Mouse (Mus musculus) inflammation-experienced regulatory T-cells, adult 6 months (primary cell): ENCODE results near the gene Sap18b. TPM values are rescaled to one million over a fixed set of nuclear protein-coding genes. Genes with fewer than 3 reads are reported as not detected.
"Not testable (repeated sequence)": the region's sequence is repeated elsewhere in the genome, so short reads cannot be mapped to it uniquely, and the experiment has no call there.

ENCODE experiments used
- ATAC-seq: one replicate; pipeline ENCODE4 v1.8.0; 2017
- polyA plus RNA-seq, 3 experiments: library from polyadenylated mRNA; unstranded; fragments of 100-300 nt; shearing (Covaris generic); gene quantifications; one replicate each; pipeline ENCODE4 v1.2.1; 2017

Sap18b gene
- polyA plus RNA-seq, 3 experiments from 2014 or later = 257 to 291 (median 281) TPM

DNA sequence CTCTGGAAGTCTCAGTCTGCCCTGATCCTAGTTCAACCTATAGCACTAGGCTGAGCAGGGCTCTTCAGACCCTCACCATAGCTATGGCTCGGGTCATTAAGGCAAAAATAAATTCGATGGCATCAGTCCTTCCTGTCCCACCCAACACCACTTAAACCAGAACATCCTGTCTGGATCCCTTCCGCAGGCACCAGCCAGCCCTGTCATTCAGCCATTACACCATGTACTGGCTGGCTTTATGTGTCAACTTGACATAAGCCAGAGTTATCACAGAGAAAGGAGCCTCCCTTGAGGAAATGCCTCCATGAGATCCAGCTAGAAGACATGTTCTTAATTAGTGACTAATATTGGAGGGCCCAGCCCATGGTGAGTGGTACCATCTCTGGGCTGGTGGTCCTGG is 2.4 kb upstream of the Sap18b start:
- ATAC-seq = no peak

DNA sequence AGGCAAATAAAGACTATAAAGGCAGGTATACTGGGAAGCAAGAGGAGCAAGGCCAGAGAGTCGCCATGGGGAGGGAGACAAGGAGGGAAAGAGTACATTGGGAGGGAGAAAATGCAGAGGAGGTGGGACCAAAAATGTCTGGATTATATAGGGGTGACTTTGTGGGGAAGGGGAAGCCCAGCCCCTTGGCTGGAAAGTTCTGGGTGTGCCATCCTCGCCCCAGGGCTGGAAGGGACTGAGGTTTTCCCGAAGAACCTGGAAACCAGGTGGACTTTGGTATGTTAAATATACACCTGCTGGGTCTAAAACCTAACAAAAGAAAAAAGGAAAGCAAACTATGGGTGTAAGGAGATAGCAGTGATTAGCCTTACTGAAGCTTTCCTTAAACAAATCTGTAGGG is 5.0 kb downstream of the Sap18b start:
- no peak for ATAC-seq

DNA sequence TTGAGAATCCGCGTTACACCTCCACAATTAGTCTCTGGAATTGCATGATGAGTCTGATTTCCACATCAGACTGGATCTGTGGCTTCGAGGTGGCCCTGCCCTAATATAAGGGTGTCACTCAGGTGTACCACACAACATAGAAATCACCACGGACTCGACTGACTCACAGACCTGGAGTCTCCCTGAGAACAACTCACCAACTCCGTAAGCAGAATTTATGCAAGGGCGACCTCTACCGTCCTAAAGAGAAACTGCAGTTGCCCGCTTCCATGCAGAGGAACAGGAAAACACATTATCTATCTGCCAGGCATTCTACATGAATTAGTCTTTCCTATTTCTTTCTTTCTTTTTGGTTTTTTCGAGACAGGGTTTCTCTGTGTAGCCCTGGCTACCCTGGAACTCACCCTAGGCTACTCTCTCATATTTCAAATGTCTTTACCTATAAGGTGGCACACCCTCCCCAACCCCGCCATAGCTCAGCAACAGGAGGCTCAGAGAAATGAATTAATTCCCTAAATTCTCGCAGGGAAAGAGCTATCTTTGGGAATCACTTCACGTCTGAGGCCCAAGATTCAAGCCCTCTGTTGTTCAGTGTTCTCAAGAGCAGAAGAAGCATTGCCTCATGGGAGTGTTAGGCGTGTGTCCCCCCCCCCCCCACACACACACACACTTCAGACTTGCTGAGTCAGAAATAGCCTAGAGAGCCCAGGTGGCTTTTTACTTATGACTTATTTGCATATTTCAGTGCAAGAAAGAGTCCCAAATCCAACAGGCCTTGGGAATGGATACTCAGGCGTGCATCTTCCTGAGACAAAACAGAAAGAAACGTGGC is 7.7 kb downstream of the Sap18b start:
- peak; percentile 80 for ATAC-seq

DNA sequence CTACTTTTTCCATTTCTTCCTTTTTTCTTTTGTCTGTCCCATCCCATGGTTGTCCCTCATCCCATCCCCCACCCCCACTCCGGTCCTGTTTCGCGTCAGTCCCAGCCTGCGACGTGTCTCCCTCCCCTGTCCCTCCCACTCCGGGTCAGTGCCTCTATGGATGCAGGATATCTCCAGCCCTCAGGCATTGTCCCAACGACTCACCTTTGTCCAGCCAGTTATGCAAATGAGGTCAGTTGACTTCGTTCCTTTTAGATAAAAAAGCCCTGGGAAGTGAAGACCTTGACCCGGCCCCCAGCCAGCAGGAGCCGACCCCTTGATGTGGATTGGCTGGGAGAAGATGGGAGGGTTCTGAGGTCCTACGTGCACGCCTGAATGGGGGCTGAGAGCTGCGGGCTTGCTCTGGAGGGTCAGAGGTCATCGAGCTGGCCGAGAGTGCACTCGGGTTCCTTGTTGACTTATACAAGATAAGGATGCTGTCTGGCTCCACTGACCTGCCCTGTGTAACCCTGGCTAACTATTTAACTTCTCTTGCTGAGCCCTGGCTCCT is 8.4 kb downstream of the Sap18b start:
- ATAC-seq = no peak

DNA sequence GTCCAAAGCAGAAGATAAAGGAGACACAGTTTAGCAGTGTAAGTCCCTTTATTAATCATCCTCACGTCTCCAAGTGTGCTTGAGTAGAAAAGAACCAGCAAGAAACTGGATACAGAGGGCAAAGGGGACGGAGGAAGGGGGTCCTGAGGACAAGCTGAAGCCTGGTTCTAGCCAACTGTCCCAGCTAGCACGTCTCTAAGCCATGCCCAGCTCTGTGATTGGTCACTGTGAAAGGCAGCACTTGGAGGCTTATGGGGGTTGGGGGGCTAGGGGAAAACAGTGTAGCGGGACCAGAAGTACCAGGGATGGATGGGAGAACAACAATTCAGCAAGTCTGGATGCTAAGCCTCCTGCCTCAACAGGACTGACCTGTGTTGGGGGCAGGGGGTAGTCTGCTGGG is 10.7 kb downstream of the Sap18b start:
- ATAC-seq = no peak

DNA sequence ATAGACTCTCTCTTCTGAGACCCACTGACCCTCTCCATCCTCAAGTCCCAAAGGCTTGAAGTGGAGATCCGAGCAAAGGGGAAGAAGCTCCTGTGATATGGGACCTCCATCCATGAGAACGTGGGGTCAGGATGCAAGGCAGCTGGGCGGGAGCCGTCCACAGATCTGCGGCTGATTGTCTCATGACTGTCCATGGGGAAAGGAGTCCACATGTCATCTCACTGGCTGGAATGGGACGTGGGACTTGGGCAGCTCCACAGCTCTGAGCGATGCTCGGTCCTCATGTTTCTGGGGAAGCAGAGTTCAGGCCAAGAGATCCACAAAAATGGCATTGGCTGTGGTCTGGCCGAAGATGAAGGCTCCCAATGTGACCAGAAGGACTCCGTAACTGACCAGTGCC is 12.1 kb downstream of the Sap18b start:
- no peak for ATAC-seq

DNA sequence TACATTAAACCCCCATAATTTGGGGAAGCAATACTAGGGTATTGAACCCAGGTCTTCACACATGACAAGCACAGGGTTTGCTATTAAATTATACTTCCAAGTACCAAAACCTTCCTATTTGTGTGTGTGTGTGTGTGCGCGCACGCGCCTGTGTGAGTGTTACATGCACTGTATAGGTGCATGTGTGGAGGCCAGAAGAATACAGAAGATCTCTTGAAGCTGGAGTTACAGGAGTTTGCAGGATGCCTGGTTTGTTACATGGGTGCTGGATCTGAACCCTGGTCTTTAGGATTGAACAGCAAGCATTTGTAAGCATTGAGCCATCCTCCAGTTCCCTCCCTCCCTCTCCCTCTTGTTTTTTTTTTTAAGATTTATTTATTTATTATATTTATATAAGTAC is 14.1 kb downstream of the Sap18b start:
- ATAC-seq = no peak

DNA sequence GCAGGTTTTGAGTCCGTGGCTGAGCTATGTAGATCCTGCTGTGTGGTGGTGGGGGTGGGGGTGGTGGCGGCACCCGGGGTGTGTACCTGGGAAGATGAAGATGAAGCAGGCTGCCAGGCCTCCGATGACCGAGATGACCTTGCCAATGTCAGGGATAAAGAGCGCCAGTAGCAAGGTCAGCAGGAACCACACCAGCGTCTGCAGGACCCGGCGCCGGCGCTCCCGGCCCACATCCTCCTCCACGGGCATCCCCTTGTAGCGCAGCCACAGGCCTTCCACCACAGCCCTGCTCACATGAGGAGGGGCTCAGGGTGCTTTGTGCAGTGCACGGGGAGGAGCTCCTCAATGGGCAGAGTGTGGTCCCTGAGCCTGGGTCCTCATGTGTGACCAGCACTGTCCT is 16.3 kb downstream of the Sap18b start:
- no peak for ATAC-seq

DNA sequence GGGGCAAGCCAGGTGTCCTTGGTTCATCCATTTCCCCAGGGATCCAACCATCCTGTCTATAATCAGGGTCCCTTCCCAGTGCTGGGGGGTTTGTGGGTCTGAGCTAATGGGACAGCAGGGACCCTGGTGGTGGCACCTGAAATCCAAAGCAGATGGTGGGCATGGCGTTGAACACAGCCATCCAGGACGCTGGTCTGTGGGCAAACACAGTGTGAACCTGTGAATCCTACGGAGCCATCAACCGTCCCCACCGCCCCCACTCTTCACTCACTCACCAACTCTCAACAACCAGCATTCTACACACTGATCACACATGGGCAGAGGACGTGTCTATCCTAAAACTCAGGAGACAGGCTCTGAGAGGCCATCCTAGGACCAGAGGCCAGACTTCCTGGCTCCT is 18.8 kb downstream of the Sap18b start:
- ATAC-seq = no peak

DNA sequence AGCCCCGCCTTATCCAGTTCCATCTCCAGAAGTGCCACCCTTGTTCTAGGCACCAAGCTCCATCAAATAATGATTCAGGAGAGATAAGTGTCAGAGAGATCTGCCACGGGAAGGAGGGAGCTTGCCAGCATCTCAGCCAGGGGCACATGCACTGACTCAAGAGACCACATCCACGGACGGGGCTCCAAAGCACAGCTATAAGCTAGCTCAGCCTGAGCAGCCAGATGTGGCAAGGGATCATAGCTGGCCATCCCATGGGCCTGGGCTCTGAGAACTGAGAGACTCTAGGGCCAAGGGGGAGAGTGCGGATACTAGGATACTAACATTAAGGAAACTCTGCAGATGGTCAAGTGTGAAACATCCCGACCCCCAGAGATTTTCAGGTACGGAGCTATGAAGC is 19.9 kb downstream of the Sap18b start:
- no peak for ATAC-seq

DNA sequence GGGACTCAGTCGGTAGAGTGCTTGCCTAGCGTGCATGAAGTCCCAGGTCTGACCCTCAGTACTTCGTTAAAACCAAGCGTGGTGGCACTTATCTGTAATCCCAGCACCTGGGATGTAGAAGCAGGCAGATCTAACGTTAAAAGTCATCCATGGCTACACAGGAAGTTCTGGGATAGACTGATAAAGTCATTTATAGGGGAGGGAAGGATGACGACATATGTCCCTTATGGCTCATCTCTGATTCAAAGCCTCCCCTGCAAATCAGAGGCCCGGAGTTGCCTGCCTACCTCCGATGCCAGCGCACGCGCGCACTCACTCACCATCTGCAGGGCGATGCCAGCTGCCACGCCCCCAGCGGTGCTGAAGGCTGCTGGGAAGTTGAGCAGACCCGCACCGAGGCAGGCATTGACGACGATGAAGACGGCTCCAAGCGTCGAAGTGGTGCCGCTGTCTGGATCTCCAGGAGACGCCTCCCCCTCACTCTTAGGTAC is 23.0 kb downstream of the Sap18b start:
- ATAC-seq = no peak

DNA sequence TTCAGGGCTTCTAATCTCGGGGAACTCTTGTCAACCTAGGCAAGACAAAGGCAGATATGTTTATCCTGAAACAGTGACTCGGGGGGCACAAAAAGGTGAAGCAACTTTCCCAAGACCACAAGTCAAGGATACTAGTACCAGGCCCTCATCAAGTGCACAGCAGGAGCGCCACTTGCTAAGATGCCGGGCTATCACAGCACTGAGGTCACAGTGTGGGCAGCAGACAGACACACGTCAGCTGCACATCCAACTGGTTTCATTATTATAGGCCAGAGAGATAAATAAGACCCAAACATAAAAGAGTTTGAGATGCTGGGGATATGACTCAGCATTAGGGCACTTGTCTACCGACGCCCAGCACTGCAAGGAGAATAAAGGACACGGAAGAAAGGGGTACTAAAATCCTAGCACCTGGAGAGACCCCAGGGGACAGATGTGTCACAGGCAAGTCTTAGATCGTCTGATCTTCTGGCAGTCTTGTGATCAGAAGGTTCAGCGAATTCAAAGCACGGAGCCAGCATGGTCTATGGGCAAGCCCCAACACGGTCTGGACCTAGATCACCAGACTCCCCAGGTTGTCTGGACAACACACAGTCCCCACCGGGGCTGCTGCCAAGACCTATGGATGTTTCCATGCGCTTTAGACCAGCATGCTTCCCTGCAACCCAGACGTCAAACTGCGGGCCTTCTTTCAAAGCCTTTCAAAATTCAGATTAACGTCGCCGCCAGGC is 23.8 kb downstream of the Sap18b start:
- no peak for ATAC-seq

DNA sequence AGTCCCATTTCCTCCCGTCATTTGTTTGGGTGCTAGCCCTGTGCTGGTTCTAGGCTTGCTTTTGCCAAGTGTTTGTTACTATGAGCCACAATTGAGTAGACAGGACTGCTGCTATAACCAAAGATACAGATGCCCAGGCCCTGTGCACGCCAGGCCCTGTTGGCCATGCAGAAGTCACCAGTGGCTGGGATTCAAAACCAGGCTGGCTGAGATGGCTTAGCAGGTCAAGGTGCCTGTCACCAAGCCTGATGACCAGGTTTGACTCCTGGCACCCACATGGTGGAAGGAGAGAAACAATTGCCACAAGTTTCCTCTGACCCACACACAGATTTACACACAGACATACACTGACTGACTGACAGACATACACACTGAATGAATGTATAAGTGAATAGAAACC is 25.2 kb downstream of the Sap18b start:
- ATAC-seq = no peak

DNA sequence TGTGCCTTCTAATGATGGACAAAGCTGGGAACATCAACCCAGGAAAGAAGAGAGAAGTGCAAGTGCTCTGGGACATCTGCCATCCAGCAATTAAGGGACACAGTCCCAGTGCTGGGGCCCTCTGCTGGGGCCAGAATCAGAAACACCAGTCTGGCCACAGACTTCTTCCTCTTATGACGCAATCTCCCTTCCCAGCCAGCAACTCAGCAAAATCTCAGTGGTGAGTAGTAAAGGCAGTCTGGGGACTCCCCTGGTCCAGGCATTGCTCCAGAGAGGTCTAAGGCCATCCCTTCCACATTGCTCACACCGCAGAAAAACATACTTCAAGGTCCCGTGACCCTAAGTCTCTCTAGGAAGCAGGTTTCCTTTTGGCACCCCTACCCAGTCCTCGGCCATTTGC is 27.1 kb downstream of the Sap18b start:
- no peak for ATAC-seq

DNA sequence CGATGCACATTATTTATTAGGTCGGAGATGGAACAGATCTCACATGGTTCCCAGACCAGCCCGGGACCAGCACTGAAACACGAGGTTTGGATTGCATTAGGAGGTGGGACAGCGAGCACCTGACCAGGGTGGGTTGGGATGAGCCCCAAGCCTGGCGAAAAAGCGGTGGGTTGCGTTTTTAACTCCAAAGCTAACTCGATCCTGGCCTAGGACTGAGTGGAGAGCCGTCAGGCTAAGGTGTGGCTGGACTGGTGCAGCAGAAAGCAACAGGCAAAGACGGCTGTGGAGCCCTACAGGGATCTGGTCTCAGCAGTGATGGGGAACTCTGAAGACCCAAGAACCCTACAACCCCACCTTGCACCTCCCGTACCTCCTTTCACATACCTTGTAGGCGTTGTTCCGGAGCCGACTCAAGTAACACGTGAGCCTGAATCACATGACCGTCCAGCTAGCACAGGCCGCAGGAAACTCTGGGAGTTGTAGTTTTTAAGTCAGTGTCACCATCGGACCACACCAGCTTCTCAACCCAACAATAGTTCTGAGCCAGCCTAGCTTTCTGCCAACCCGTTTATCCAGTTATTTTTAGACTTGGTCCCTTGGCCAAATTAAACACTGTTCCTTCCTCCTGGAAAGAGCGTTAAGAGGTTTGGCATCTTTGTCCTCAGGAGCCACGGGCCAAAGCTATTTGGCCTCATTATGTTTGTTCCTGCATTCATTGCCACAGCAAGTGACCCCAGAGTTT is 28.1 kb downstream of the Sap18b start, which contains the start of gene Slc38a7:
Gene Slc38a7, minus strand, starts transcription at position 438 of the 742 bp plus-strand sequence.
- ATAC-seq = peak; percentile 100

DNA sequence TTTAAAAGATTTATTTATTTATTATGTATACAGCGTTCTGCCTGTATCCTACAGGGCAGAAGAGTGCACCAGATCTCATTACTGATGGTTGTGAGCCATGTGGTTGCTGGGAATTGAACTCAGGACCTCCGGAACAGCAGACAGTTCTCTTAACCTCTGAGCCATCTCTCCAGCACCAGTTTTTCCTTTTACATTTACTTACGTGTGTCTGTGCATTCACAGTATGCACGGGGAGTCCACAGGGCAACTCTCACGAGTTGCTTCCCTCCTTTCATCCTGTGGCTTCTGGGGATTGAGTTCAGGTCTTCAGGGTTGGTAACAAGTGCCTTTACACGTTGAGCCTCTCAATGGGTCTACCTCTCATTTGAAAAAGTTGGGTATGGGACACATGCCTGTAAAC is 29.0 kb downstream of the Sap18b start:
- ATAC-seq = no peak

DNA sequence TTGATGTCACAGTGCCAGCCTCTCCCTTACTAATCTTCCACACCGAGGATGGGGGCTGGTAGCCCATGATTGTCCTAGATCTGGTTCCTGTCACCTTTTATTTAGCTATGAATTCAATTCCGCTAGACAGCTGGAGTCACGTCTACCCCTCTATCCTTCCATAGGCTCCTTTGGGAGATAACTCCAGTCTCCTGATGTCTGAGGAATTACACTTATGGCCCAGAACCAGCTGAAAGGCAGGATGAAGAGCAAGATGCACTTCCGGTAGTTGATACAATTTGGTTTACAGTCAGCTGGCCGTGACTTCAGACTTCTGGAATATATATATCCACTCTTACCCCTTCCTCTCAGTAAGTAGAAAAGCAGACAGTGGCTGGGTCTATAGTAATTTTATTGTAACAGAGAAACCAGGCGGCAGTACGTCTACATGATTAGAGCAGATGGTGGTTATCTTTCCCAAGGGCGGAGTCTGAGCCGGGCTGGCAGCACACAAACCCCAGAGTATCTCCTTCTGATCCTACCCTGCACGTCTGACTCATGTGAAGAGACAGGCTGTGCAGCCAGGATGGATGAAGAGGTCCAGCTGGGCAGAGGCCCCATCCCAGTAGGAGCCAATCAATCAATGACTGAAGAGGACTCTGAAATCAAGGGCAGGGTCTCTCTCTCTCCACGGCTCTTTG is 38.8 kb downstream of the Sap18b start:
- ATAC-seq = not testable (repeated sequence)

DNA sequence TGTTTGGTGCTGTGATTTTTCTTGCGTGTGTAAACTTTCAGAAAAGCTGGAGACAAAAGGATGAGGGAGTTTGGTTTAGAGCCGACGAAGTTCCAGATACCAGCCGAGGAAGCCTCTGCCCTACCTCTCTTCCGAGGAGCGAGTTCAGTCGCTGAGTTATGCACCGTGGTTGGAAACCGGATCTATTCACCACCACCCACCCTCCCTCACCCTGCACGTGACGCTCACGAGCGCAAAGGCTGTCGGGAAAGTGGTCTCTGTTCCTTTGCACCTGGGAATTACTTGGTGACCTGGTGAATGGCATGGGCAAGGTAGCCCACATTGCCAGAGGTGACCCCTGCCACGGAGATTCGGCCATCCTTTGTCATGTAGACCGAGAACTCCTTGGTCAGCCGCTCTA is 39.7 kb downstream of the Sap18b start:
- ATAC-seq = not testable (repeated sequence)

DNA sequence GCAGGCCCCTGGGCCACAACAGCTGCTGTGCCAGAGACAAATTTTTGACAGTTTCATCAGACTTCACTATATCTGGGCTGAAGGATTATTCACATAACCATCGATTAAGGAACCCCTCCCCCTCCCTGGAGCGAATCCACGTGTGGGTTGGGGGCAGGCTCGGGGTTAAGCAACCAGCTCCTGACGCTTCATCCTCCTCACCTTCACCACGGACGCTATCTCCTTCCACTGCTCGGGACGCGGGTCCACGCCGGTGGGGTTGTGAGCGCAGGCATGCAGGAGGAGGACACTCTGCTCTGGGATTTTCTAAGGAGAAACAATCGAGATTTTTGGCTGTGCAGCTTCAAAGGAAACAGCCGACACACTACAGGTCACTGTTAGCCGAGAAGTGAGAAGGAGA is 46.5 kb downstream of the Sap18b start:
- no peak for ATAC-seq

DNA sequence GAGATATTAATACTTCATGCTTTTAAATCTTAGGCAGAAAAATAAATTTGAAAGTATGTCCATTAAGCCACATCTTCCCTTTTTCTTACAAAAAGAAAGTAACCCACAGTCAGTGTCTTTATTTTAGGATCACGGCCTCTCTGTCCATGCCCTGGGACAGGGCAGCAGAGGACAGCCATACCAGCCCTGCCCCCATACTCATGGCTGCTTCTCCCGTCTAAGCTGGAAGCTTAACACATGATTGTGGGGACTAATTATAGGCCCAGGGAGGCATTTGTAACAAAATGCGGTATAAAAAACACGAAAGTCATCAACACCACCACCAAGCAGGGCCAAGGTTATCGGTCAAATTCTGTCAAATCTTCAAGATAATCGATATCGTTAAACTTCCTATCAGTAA is 50.1 kb downstream of the Sap18b start:
- ATAC-seq = no peak
